Mouse (Mus musculus) embryonic facial prominence, embryonic 13.5 days (tissue): Measurements from ENCODE around the gene Rnf38. TPM values are rescaled to one million over a fixed set of nuclear protein-coding genes. Genes with fewer than 3 reads are reported as not detected.

Source experiments
- ATAC-seq: fragments of 200-750 bp; cut with Nextera tagmentation; 2 replicates; pipeline ENCODE4 v1.8.0; 2017; ENCODE audit warnings: low read depth; ENCODE audit not compliant: insufficient number of reproducible peaks, insufficient read depth, low FRiP score, low TSS enrichment
- H3K27ac ChIP-seq: fragments of 300-500 bp; sonication (generic); 2 replicates; pipeline ENCODE4 v1.5.1; 2015; ENCODE audit warnings: moderate library complexity, mild to moderate bottlenecking, inconsistent platforms
- H3K27me3 ChIP-seq: fragments of 300-500 bp; sonication (generic); 2 replicates; pipeline ENCODE4 v1.6.1; 2015; ENCODE audit warnings: mild to moderate bottlenecking, inconsistent platforms
- H3K36me3 ChIP-seq: fragments of 300-500 bp; sonication (generic); 2 replicates; pipeline ENCODE4 v1.6.1; 2015; ENCODE audit warnings: mild to moderate bottlenecking, inconsistent platforms
- H3K4me1 ChIP-seq: fragments of 300-500 bp; sonication (generic); 2 replicates; pipeline ENCODE4 v1.6.1; 2015; ENCODE audit warnings: inconsistent platforms
- H3K4me2 ChIP-seq: fragments of 300-500 bp; sonication (generic); 2 replicates; pipeline ENCODE4 v1.6.1; 2015; ENCODE audit warnings: moderate library complexity, mild to moderate bottlenecking, inconsistent platforms
- H3K4me3 ChIP-seq: fragments of 300-500 bp; sonication (generic); 2 replicates; pipeline ENCODE4 v1.5.1; 2015; ENCODE audit warnings: mild to moderate bottlenecking, inconsistent platforms
- H3K9ac ChIP-seq: fragments of 300-500 bp; sonication (generic); 2 replicates; pipeline ENCODE4 v1.6.1; 2015; ENCODE audit warnings: mild to moderate bottlenecking, inconsistent platforms
- H3K9me3 ChIP-seq: fragments of 300-500 bp; sonication (generic); 2 replicates; pipeline ENCODE4 v1.6.1; 2016; ENCODE audit warnings: inconsistent platforms
- WGBS: fragments of 180-500 bp; shearing (Covaris S2); methylation state at CpG from one replicate; pipeline ENCODE4 v1.1.7; 2015; ENCODE audit warnings: mixed read lengths; 5-methylcytosine and 5-hydroxymethylcytosine counted together
- microRNA-seq: library from miRNA; unstranded; fragments of <30 nt; microRNA quantifications from one replicate; pipeline ENCODE4, GENCODE M21; 2016
- polyA plus RNA-seq: library from polyadenylated mRNA; unstranded; fragments of >200 nt; fragmentation: Nextera tagmentation; extraction: Ambion mirVana; gene quantifications from 2 replicates; pipeline ENCODE4 v1.2.1, GENCODE M21; 2015

Rnf38 gene
- polyA plus RNA-seq, 1 experiment from 2014 or later = 21.6 TPM

DNA sequence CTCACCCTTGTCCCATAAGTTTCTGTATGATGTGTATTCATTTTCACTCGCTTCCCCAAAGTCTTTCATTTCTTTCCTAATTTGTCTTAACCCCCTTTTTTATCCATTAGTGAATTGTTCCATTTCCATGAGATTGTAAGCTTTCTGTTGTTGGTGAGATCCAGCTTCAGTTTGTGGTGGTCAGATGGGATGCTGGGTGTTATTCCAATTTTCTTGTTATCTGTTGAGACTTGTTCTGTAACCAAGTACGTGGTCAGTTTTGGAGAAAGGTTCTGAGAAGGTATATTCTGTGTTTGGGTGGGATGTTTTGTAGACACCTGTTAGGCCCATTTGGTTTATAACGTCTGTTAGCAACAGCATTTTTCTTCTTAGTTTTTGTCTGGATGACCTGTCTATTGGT, 148.0 kb downstream of the Rnf38 start:
- peaks cover 9% of the 10 kb centered on the region for H3K4me1 ChIP-seq
- no peak overlapping the region for H3K4me2 ChIP-seq
- WGBS = 87% methylated on average over 3 of the region's 3 CpGs
- H3K4me3 ChIP-seq = no peak overlapping the region
- no peaks in the 10 kb centered on the region for H3K9me3 ChIP-seq
- H3K27me3 ChIP-seq = no peaks in the 10 kb centered on the region
- no peak for ATAC-seq
- no peaks in the 10 kb centered on the region for H3K36me3 ChIP-seq
- no peak overlapping the region for H3K9ac ChIP-seq
- no peak overlapping the region for H3K27ac ChIP-seq

DNA sequence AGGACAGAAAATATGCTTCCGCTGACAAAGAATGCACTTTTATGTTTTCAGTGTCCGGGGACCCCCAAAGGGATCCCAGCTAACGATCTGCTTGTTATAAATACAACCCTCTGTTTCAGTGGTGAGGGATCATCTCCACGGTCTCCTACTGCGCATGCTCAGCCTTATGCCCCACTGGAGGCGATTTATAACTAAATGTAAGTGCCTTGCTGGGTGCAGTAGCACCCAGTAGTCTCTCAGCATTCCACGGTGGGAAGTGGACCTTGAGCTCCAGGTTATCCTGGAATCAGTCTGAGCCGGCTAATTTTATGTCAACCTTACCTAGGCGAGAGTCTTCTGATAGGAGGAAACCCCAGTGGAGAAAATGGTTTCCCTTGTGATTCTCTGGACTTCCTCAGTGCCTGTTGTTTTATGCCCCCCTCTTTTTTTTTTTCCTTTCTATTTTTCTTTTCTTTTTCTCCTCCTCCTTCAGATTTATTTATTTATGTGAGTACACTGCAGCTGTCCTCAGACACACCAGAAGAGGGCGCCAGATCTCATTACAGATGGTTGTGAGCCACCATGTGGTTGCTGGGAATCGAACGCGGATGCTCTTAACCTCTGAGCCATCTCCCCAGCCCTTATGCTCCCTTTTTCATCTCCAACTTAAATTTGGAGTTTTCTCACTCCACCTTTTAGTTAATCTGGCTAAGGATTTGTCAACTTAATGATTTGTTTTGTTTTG, 148.8 kb downstream of the Rnf38 start:
- H3K4me2 ChIP-seq = peak overlapping the region; percentile 44
- peaks cover 9% of the 10 kb centered on the region for H3K4me1 ChIP-seq
- H3K27me3 ChIP-seq = no peaks in the 10 kb centered on the region
- H3K9me3 ChIP-seq = no peaks in the 10 kb centered on the region
- no peak overlapping the region for H3K27ac ChIP-seq
- no peak for ATAC-seq
- no peak overlapping the region for H3K4me3 ChIP-seq
- no peaks in the 10 kb centered on the region for H3K36me3 ChIP-seq
- WGBS = 74% methylated on average over 13 of the region's 13 CpGs
- no peak overlapping the region for H3K9ac ChIP-seq

DNA sequence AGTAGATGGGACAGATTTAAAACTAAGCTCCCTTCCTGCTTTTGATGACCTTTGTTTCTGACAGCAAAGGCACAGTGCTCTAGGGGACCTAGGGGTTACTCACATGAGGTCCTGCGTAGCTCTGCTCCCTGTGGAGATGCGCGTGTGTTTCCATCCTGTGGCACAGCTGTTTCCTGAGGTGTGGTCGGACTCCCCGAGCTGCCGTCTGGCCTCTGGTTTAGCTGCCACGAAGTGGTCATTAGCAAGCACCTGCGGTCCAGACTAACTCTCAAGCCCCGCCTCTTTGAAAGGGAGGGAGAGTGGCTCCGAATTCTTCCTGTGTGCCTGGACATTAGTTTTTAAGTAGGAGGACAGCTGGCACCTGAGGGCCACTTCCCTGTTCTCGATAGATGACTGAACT, 149.6 kb downstream of the Rnf38 start, which contains the start of gene Gne:
Gene Gne, minus strand, starts transcription at position 233 of the 400 bp plus-strand sequence.
- WGBS = 10% methylated on average over 11 of the region's 11 CpGs
- H3K9ac ChIP-seq = no peak within 1 kb of the TSS
- no peaks in the 10 kb centered on the region for H3K9me3 ChIP-seq
- no peaks in the 10 kb centered on the region for H3K36me3 ChIP-seq
- no peak within 1 kb of the TSS for H3K4me3 ChIP-seq
- H3K4me2 ChIP-seq = peak within 1 kb of the TSS; percentile 44
- peaks cover 9% of the 10 kb centered on the region for H3K4me1 ChIP-seq
- no peak within 1 kb of the TSS for H3K27ac ChIP-seq
- H3K27me3 ChIP-seq = no peaks in the 10 kb centered on the region
- ATAC-seq = no peak

DNA sequence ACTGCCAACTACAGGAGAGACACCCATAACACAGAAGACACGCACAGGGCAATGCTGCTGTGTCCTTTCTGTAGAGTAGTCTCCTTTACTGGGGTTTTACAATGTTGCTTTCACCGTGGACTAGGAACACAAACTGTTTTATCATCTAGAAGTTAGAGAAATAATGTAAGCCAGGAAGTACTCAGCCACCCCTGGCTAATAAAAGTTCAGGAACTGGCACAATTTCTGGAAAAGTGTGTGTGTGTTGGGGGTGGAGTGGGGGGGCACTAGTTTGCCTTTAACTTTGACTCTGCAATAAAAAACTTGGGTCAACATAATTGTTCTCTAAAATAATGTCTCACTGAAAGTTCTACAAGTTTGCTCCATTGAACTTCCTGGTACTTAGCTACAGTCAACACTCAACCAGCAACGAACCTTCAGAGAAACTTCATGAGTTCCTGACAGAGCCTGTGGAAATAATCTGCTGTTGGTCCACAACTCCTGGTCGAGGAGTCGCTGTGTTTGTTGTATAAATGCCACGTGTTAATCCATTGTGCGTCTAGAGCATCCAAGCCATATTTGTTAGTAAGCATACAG, 155.1 kb downstream of the Rnf38 start:
- Histone ChIP-seq H3K4me1 (no peaks in the 10 kb centered on the region), H3K27ac (no peak overlapping the region), H3K9me3 (no peaks in the 10 kb centered on the region), H3K9ac (no peak overlapping the region), H3K4me3 (no peak overlapping the region), H3K36me3 (no peaks in the 10 kb centered on the region), H3K4me2 (no peak overlapping the region), H3K27me3 (no peaks in the 10 kb centered on the region)
- 86% methylated on average over 7 of the region's 7 CpGs for WGBS
- no peak for ATAC-seq

Small RNA genes lying within 50 kb of the gene (microRNA-seq; reads per million reads assigned to microRNA genes)
- gene Mir5106 = not detected

Other genes with a start within 250 kb of the Rnf38 start
- gene Clta, start 229.3 kb downstream of the Rnf38 start, polyA plus RNA-seq = 252 and 284 TPM in 2 replicates
- gene Gne, start 149.6 kb downstream of the Rnf38 start, polyA plus RNA-seq = 20.2 and 23.6 TPM in 2 replicates
- 39.2 and 45.1 TPM in 2 replicates for gene Melk, start 67.1 kb upstream of the Rnf38 start, polyA plus RNA-seq